Mouse (Mus musculus) inflammation-experienced regulatory T-cells, adult 6 months (primary cell): ENCODE data around the gene Gm44. TPM values are rescaled to one million over a fixed set of nuclear protein-coding genes. Genes with fewer than 3 reads are reported as not detected.
"Not testable (repeated sequence)": the region's sequence is repeated elsewhere in the genome, so short reads cannot be mapped to it uniquely, and the experiment has no call there.

Experiments used
- ATAC-seq: one replicate; pipeline ENCODE4 v1.8.0; 2017
- polyA plus RNA-seq, 3 experiments: library from polyadenylated mRNA; unstranded; fragments of 100-300 nt; shearing (Covaris generic); gene quantifications; one replicate each; pipeline ENCODE4 v1.2.1; 2017

Gm44 gene
- not detected for polyA plus RNA-seq

DNA sequence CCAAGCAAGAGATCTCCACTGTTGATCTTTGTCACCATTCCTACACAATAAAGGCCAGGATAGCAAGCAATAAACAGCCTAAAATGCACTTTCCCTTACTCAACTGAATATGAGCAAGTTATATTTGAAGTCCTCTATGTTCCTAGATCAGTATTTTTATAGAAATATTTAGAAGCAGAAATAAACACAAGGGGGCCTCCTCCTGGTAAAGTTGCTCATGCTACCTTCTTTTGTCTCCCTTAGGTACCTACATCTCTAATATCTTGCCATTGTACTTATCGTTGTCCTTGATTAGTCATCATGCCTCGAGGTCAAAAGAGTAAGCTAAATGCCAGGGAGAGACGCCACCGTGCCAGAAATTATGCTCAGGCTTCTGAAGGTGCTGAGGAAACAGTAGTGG lies at the start of gene Gm44:
TSS of gene Gm44 (plus strand) at position 301 of the 400 bp plus-strand sequence.
- no peak for ATAC-seq

DNA sequence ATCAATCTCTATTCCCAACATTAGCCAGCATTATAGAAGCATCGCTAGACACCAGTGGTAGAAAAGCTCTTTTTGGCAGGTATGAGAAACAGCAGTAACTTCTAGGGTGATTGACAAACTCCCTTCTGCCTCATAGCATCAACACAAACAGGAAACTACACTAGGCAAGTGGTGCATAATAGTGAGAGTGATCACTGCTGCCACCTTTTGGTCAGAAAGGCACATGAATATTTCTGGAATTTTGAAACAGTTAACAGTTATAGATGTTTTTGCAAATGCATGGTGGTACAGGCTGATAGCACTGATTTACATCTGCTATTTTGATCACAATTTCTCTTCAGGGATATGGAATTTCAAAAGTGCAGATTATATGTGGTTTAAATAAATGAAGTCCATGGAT lies 36.0 kb downstream of the Gm44 start:
- ATAC-seq, result no peak

DNA sequence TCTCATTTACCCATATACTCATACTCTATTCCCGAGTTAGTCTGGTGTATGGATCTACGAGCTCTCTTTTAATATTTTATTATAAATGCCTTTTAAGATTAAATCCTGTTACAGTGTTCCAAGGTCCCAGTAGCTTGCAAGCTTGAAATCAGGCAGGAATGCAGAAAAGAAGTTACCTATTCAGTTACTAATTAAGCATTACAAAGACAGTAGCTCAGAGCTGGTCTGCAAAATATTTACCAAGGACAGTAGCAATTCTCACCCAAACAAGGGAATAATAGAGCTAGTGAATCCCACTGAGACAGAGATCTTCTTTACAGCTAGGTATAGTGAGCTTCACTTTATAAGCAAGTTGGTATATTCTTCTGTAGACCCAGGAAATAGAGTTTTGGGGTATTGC lies 46.3 kb downstream of the Gm44 start:
- ATAC-seq, result not testable (repeated sequence)
